Mouse (Mus musculus) myocyte (in vitro differentiated cells): ENCODE measurements at regions not wholly inside any gene's neighbourhood (a gene's known extent, or its start where the extent isn't known, plus 50 kb on each side); places are given as distances from the start of the nearest gene placed in this dataset.

Source experiments
- CEBPB ChIP-seq: IDR thresholded peaks from 2 replicates; pipeline ENCODE4 v1.6.1; 2011; ENCODE audit warnings: mild to moderate bottlenecking, moderate library complexity; ENCODE audit not compliant: poor library complexity, insufficient read depth, severe bottlenecking
- E2F4 ChIP-seq: IDR thresholded peaks from one replicate; pipeline ENCODE4 v1.6.1; 2011; ENCODE audit warnings: mild to moderate bottlenecking, control low read depth, moderate library complexity; ENCODE audit not compliant: insufficient read depth
- MAX ChIP-seq: IDR thresholded peaks from one replicate; pipeline ENCODE4 v1.6.1; 2011; ENCODE audit warnings: low read depth, mild to moderate bottlenecking, control low read depth
- MYOD1 ChIP-seq, 3 experiments: IDR thresholded peaks; one replicate each; pipeline ENCODE4 v1.6.1; 2011; ENCODE audit warnings: control low read depth in 2 of 3, low read depth in 2 of 3, mild to moderate bottlenecking in 2 of 3, moderate library complexity in 1 of 3; ENCODE audit not compliant: insufficient read length in 2 of 3, control insufficient read depth in 1 of 3
- MYOG ChIP-seq, 3 experiments: IDR thresholded peaks; one replicate each; pipeline ENCODE4 v1.6.1; 2011; ENCODE audit warnings: control low read depth in 2 of 3, low read depth in 2 of 3, mild to moderate bottlenecking in 2 of 3; ENCODE audit not compliant: insufficient read length in 2 of 3, control insufficient read depth in 1 of 3, insufficient read depth in 1 of 3
- POLR2A ChIP-seq: IDR thresholded peaks from one replicate; pipeline ENCODE4 v1.6.1; 2011; ENCODE audit warnings: low read depth, mild to moderate bottlenecking, control low read depth, moderate library complexity; ENCODE audit not compliant: insufficient read length
- POLR2AphosphoS2 ChIP-seq: IDR thresholded peaks from one replicate; pipeline ENCODE4 v1.6.1; 2011; ENCODE audit warnings: low read depth, control low read depth; ENCODE audit not compliant: insufficient read length
- TCF12 ChIP-seq: IDR thresholded peaks from one replicate; pipeline ENCODE4 v1.6.1; 2011; ENCODE audit warnings: mild to moderate bottlenecking, control low read depth; ENCODE audit not compliant: poor library complexity, insufficient read depth, severe bottlenecking
- USF1 ChIP-seq: IDR thresholded peaks from one replicate; pipeline ENCODE4 v1.6.1; 2011; ENCODE audit warnings: low read depth, mild to moderate bottlenecking, control low read depth, moderate library complexity

DNA sequence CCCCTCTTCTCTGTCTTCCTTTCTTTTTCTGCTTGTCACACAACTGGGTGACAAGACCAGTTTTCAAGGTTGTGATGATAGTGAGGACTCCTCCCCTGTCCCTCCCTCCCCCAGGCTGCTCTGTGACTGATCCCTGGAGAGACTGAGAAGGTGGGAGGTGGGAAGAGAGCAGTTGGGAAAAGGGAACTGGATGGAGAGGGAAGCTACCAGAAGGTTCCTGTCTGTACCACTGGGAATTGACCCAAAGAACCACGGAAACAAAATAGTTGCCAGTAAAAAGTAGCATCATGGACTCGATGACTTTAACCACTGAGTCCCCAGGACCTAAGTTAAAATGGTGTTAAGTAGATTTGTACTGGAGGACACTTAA lies 94.2 kb downstream of the Phlda1 start:
- TF ChIP-seq E2F4 (no peak), MYOD1 (IDR thresholded peaks at IDR 0.05; ENCODE audit: control insufficient read depth in 1 of 3, insufficient read length in 2 of 3, low read depth in 2 of 3) (no peak), POLR2A (no peak), MAX (no peak), CEBPB (no peak), TCF12 (no peak), MYOG (IDR thresholded peaks at IDR 0.05; ENCODE audit: control insufficient read depth in 1 of 3, insufficient read depth in 1 of 3, insufficient read length in 2 of 3, low read depth in 2 of 3) (no peak), USF1 (no peak), POLR2AphosphoS2 (no peak)
